Mouse (Mus musculus): ENCODE measurements around the gene Lef1.

GRCm38 (mm10) chr3:131126438-131126837 lies 16.2 kb downstream of the Lef1 start:
- TF ChIP-seq POLR2A (IDR thresholded peaks at IDR 0.05; ENCODE audit: borderline replicate concordance, extremely low read depth, low read depth, low read length) (no peak), CTCF (IDR thresholded peaks at IDR 0.05; ENCODE audit: insufficient read depth, low read length) (no peak)
